Mouse (Mus musculus): Measurements from ENCODE around the gene Nol3. TPM values are rescaled to one million over a fixed set of nuclear protein-coding genes. Genes with fewer than 3 reads are reported as not detected.
"Not testable (repeated sequence)": the region's sequence is repeated elsewhere in the genome, so short reads cannot be mapped to it uniquely, and the experiment has no call there.

The Nol3 gene
- total RNA-seq (2022): 10 to 100 TPM; 23.7 to 28.3 (median 27.1) TPM

DNA sequence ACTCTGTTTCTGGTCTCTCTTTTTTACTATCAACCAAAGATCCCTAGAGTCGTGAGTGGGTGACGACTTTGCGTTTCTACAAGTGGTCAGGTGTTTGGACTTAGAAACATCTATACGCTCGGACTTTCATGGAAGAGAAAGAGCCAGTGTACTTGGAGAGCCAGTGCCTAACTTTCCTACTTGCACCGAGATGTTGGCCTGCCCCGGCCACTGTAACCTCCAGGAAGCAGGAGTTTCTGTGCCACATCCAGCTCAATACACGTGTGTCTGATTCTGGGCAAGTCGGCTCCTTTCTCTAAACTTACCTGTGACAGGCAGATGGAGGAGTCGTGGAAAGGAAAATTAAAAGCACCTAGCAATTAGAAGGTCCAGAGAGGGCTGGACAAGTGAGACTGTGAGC, at the start of gene Nol3:
Gene Nol3, plus strand, starts transcription at position 301 of the 400 bp plus-strand sequence.
- no peak for DNase-seq (ENCODE audit: low spot score)

- DNase-seq (ENCODE audit: low spot score): no peak
Measured at GRCm38 (mm10) chr8:105231503-105232320, 44.2 kb upstream of the Nol3 start.

GRCm38 (mm10) chr8:105232321-105232693, 43.6 kb upstream of the Nol3 start:
- not testable (repeated sequence) for DNase-seq (ENCODE audit: low spot score)

GRCm38 (mm10) chr8:105233126-105233935, 42.6 kb upstream of the Nol3 start:
- DNase-seq (ENCODE audit: low spot score): no peak

- DNase-seq (ENCODE audit: low spot score): no peak
Measured at GRCm38 (mm10) chr8:105235206-105235605, 40.7 kb upstream of the Nol3 start.

GRCm38 (mm10) chr8:105237442-105238142, 38.3 kb upstream of the Nol3 start:
- no peak for DNase-seq (ENCODE audit: low spot score)

DNA sequence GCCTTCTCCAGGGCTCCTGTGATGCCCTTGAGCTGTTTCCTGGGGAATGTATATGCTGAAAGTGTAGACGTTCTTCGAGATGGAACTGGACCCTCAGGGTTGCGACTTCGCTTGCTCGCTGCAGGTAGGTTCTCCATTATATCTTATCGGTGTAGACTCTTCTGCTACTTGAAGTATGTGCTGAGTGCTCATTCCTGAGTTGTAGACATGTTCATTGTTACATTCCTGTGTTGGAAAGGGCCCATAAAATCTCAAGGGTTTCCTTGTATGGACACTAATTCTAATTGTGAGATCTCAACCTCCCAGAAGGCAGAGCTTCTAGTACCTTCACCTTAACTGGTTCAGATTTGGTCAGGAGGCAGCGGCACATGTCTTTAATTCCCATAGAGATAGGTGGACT, 34.9 kb upstream of the Nol3 start:
- DNase-seq (ENCODE audit: low spot score): no peak

- DNase-seq (ENCODE audit: low spot score): no peak
Measured at GRCm38 (mm10) chr8:105251954-105252353, 24.0 kb upstream of the Nol3 start.

DNA sequence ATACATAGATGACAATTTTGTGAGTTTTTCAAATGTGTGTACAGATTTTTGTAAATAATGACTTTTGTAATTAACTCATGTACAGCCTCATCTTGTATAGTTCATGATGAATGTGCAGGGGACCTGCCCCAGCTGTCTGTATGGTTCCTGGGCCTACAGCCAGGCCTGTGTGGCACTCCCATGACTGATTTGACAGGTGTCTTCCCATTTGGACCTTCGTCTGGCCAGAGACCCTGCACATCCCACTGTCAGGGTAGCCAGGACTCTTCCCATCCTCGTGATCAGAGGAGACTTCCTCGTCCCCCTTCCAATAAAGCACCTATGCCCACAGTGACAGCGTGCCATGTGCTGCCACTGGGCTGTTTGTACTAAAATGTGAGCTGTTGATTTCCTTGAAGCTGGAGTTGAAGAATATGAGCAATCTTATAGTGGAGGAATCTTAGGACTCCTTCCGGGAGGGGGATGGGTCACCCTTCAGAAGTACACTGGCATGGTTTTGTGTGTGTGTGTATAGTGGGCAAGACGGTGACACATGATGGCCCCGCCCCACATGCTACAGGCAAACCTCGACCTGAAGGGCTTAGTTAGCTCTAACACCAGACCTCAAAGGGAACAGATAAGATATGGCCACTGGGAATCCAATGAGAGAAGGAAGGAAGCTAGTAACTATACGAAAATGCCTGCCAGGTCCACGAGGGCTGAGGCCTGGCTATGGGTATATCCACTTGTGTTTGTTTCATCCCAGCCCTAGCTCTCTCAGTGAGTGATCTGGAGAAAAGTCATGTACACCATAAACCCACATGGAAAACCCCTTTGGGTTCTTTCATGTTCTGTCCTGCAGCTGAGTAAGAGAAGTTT, 23.0 kb upstream of the Nol3 start:
- DNase-seq (ENCODE audit: low spot score): no peak

DNA sequence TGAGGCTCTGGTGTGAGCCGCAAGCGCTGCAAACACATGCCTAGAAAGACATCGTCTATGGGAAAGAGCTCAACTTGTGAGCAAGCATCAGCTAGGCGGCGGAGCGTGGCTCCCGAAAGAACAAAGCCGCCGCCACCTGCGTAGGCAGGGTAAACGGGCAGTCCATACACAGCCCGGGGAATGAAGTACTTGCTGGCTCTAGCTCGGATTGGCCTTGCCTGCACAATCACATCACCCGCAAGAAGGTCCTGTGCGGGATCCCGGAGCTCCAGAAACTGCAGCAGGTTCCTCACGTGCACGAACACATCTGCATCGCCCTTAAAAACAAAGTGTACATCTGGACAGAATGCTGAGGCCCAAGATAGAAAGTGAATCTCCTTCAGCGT, 22.2 kb upstream of the Nol3 start:
- DNase-seq (ENCODE audit: low spot score): no peak

DNA sequence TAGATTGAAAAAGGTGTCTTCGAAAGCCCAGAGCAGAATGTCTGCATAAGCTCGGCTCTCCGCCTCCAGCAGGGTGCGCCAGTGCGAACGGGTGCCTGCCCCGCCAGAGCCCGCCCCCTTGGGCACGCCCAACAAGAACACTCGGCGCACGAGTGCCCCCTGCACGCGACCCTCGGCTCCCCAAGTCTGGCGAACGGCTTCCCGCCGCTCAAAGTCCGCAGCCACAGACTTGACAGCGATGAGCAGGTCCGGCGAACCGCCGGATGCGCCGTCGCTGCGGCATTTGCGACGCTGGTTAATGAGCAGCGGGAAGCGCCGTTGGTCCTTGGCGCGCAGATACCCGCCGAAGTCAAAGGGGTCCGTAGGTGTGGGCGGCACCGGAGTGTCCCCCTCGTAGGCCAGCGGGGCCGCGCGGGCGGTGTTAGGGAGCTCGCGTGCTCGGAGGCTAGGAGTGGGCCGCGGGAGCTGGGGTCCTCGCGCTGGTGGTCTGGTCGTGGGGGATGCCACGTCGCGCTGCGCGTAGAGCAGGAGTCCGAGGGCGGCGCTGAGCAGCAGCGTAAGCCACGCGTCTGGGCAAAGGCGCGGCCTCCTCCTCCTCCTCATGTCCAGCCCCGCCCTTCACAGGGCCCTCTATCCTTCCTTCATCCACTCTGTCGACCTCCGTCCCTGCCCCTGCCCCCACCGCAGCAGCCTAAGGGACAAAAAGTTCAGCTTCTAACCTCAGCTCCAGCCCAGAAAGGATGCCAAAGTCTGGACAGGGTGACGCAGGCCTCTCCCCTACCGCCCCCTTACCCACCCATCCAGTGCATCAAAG, 21.6 kb upstream of the Nol3 start:
- DNase-seq (ENCODE audit: low spot score): peak; percentile 85

DNA sequence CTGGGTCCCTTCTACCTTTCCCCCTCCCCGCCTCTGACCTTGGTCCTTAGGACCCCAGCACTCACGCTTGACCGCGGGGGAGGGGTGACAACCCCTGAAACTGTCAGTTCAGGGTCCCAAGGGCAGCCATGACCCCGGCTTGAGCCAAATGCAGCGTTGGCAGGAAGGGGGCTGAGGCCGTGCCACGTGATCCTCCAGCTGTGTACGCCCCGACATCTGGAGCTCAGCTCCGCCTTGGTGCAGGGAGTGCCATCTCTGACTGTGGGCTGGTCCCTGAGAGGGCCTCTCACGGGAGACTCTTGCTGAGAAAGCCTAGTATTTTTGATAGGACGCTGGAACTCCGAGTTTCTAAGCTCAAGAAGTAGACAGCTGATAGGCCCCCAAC, 21.0 kb upstream of the Nol3 start, which contains the start of gene B3gnt9:
Gene B3gnt9, minus strand, starts transcription at position 188 of the 385 bp plus-strand sequence.
- DNase-seq (ENCODE audit: low spot score): peak; percentile 73

DNA sequence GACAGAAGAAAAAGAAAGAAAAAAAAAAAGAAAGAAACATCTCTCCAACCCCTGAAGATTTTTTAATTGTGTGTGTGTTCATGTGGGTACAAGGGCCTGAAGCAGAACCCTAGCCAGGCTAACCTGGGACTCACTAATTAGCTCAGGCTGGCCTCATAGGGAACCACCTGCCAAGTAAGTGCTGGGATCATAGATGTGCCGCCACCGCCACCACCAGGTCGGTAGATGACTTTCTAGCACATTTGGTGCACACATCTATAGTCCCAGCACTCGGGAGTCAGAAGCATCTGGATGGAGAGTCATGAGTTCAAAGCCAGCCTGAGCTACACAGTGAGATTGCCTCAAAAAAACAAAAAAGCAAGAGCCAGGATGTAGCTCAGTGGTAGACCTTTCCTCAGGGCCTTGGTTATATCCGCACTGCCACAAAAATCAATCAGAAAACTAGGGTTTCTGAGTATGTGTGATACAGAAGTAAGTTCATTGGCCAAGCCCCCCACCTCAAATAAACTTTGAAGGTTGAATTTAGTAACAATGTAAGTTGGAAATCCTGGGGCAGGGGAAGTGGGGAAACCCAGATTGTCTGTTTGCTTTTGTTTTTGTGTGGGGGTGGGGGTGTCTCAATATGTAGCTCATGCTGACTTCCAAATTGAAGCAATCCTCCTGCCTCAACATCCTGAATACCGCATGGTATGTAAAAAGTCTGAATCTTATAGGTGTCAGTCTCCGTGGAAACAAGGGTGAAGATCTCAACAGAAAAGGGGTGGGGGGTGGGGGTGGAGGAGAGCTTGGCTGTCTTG, 18.4 kb upstream of the Nol3 start:
- DNase-seq (ENCODE audit: low spot score): no peak

GRCm38 (mm10) chr8:105258911-105259720, 16.8 kb upstream of the Nol3 start:
- DNase-seq (ENCODE audit: low spot score): no peak

DNA sequence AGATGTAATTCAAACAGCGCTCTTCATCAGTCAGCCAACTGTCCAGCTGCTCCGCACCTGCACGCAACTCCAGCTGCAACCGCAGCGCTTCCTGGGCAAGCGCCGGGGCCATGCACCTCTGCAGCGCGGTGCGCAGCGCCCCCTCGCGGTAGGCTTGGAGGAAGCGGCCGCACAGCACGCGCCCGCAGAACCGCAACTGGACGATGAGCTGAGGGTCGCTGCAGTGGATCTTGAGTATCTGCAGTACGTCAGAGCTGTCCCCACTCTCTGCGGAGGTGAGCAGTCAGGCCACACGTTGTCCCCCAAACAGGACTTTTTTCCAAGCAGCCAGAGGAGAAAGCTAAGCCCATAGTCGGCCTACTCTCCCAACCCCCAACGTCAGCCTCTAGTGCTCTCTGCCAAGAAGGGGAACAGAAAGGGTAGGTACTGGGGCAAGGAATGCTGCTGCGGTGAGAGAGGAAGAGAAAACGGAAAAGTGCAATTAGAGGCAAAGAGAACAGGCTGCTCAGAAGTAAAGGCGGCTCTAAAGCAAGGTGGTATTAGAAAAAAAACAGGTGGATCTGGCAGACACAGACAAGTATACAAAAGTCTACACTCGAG, 16.1 kb upstream of the Nol3 start:
- no peak for DNase-seq (ENCODE audit: low spot score)

GRCm38 (mm10) chr8:105260371-105261099, 15.4 kb upstream of the Nol3 start:
- no peak for DNase-seq (ENCODE audit: low spot score)

GRCm38 (mm10) chr8:105261326-105261980, 14.5 kb upstream of the Nol3 start:
- no peak for DNase-seq (ENCODE audit: low spot score)

Data from heart, adult 8-10 months (tissue).